In the genomic region with DNA sequence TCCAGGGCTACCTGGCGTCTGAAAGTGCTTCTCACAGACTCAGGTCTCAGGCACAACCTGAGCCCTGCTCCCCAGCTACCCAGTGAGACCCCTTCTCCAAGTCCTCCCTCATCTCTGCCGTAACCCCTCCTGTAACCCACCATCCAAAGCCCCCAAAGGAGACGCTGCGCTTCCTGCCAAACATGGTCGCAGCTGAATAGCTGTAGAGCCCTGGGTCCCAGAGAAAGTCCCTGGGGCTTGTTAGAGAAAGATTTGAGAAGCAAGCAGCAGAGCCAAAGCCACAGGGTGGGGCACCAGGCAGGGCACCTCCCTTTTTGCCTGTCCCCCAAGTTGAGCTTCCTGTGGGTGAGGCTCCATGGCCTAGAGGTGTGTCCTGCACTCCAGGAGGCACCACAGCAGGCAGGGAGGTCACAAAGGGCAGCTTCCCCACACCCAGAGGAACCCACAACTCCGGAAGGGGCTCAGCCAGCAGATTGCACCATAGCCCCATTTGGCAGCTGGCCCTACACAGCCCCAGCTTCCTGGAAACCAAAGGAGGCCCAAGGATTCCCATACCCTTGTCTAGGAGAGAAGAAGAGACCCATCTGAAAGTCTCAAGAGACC, we compare ENCODE assay signal across 8 mouse cellular contexts. TPM values are rescaled to one million over a fixed set of nuclear protein-coding genes. Genes with fewer than 3 reads are reported as not detected.
DNase-seq lines count a peak whose midpoint lies in the region; ATAC-seq and TF ChIP-seq lines count a peak whose summit lies in the region.

No protein-coding gene starts in this region.

- ATAC-seq in midbrain, postnatal 0 days (ENCODE audit: low FRiP score): no peak
- no peak for ATAC-seq in cerebellum, adult (ENCODE audit: insufficient number of reproducible peaks, low FRiP score, low TSS enrichment)

- H3K9ac ChIP-seq in midbrain, postnatal 0 days (replicated peaks; ENCODE audit: low read length, poor library complexity, severe bottlenecking): no peak overlapping the region

- no peak overlapping the region for H3K4me2 ChIP-seq in midbrain, postnatal 0 days (ENCODE audit: low read depth, low read length, poor library complexity, severe bottlenecking)

- no peak overlapping the region for H3K4me3 ChIP-seq in midbrain, postnatal 0 days (ENCODE audit: low read depth, low read length)
- H3K4me3 ChIP-seq in limb, embryonic 10.5 days: no peak overlapping the region

- intact Hi-C loops in heart, postnatal 36 days (cut with DNase I): no loop called here

- no peak for TF ChIP-seq CTCF in midbrain, postnatal 0 days (IDR thresholded peaks at IDR 0.05)

- H3K36me3 ChIP-seq in midbrain, postnatal 0 days (ENCODE audit: insufficient read depth, low read length): no peaks in the 10 kb centered on the region
- H3K36me3 ChIP-seq in limb, embryonic 10.5 days: no peaks in the 10 kb centered on the region

- 77% methylated on average over 6 of the region's 6 CpGs for WGBS in midbrain, postnatal 0 days
- WGBS in limb, embryonic 10.5 days: 74% methylated on average over 6 of the region's 6 CpGs

- H3K27ac ChIP-seq in midbrain, postnatal 0 days (ENCODE audit: low read depth, low read length): no peak overlapping the region
- no peak overlapping the region for H3K27ac ChIP-seq in limb, embryonic 10.5 days

- H3K27me3 ChIP-seq in midbrain, postnatal 0 days (ENCODE audit: insufficient read depth, low read length): no peaks in the 10 kb centered on the region
- H3K27me3 ChIP-seq in limb, embryonic 10.5 days (ENCODE audit: low read depth, poor library complexity, severe bottlenecking): no peaks in the 10 kb centered on the region

- no peaks in the 10 kb centered on the region for H3K9me3 ChIP-seq in midbrain, postnatal 0 days (ENCODE audit: low read length)
- H3K9me3 ChIP-seq in limb, embryonic 10.5 days (replicated peaks): no peaks in the 10 kb centered on the region

- peak; percentile 59 for DNase-seq in 3134 (ENCODE audit: extremely low read depth, insufficient read length, low spot score)
- peak; percentile 79 for DNase-seq in MEL-GATA-1-ER (ENCODE audit: extremely low read depth, low read depth)
- DNase-seq in heart, postnatal 36 days: peak; percentile 38 to 41
- peak; percentile 77 to 85 for DNase-seq in lung, postnatal 4 days
- DNase-seq in midbrain, postnatal 0 days (ENCODE audit: low spot score): no peak
- DNase-seq in limb, embryonic 10.5 days (ENCODE audit: low spot score): no peak
- no peak for DNase-seq in frontal cortex, postnatal 25 days (ENCODE audit: low spot score in 2 of 2)

- 0 out of 2 replicates have a peak, but pooled peaks cover 3% of the 10 kb centered on the region for H3K4me1 ChIP-seq in midbrain, postnatal 0 days (ENCODE audit: insufficient read depth, low read length)
- H3K4me1 ChIP-seq in limb, embryonic 10.5 days: no peaks in the 10 kb centered on the region

RNA-seq across cellular contexts. Expression of a gene that starts 38.2 kb away (rescaled TPM):
- total RNA-seq in heart, postnatal 36 days (2021): 10 to 100 TPM; 74.1 to 86.6 TPM
- total RNA-seq in midbrain, postnatal 0 days (2014; rRNA removed): 48.2 and 49.1 TPM in 2 replicates
- 11.0 and 12.1 TPM in 2 replicates for polyA plus RNA-seq in midbrain, postnatal 0 days (2015; fragmentation: Nextera tagmentation; extraction: Ambion mirVana)
- 0.34 and 0.55 TPM in 2 replicates for polyA plus RNA-seq in limb, embryonic 10.5 days (2016; fragmentation: Nextera tagmentation; extraction: Ambion mirVana)

RNA-seq across cellular contexts. Expression of a gene that starts 46.8 kb away (rescaled TPM):
- total RNA-seq in heart, postnatal 36 days (2021): under 1 TPM; 0.33 to 0.36 TPM
- 12.4 and 14.6 TPM in 2 replicates for total RNA-seq in midbrain, postnatal 0 days (2014; rRNA removed)
- 3.3 and 3.4 TPM in 2 replicates for polyA plus RNA-seq in midbrain, postnatal 0 days (2015; fragmentation: Nextera tagmentation; extraction: Ambion mirVana)
- polyA plus RNA-seq in limb, embryonic 10.5 days (2016; fragmentation: Nextera tagmentation; extraction: Ambion mirVana): 0.24 and 0.51 TPM in 2 replicates

Comparison
In these comparisons a context has a peak if more than half of its experiments do, and no peak if none do; other contexts are left out.
1. DNase-seq: peak in 3134 (single experiment), MEL-GATA-1-ER (single experiment), heart, postnatal 36 days (2 of 2) and lung, postnatal 4 days (2 of 2); none in midbrain, postnatal 0 days (single experiment), limb, embryonic 10.5 days (single experiment) and frontal cortex, postnatal 25 days (0 of 2).